Mouse (Mus musculus) c-Kit-positive CD71-positive TER-119-positive erythroid progenitor cells, embryonic 14.5 days (primary cell): ENCODE results near the gene Map3k1.

Experiments
- DNase-seq: peaks from one replicate; pipeline ENCODE4 v3.0.0-alpha.2; 2013; ENCODE audit warnings: low spot score

Gene Map3k1

DNA sequence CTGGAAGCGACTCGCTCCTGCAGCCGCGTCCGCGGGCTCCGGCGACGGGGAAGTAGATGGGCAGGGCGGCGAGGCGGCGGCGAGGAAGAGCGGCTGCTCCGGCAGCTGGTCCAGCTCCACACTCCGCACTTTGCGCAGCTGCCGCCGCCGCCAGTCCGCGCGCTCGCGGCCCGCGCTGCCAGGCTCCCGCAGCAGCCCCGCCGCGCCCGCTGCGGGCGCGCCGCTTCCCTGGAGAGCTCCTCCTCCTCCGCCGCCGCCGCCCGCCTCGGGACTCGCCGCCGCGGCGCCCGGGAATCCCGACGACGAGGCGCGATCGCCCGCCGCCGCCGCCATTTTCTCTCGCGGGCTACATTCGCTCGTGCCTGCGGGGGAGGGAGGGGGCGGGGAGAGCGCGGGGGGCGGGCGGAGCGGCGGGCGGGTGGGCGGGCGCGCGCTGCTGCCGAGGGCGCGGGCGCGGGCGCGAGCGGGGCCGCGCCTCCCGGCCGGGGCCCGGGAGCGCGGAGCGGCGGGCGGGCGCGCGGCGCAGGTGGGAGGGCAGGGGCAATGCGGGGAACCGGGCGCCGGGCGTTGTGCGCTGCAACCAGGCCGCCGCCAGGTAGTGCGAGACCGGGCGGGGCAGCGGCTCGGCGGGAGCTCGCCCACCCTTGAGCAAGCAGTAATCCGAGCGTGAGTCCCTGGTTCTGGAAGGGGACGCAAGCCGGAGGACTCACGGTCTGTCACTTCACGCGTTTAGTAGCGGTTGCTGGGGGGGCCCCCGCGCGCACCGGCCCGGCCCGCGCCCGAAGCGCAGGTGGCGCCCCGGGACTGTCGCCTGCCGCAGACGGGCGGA is at the start of gene Map3k1:
TSS of gene Map3k1 (minus strand) at position 357 of the 829 bp plus-strand sequence.
- DNase-seq = no peak

DNA sequence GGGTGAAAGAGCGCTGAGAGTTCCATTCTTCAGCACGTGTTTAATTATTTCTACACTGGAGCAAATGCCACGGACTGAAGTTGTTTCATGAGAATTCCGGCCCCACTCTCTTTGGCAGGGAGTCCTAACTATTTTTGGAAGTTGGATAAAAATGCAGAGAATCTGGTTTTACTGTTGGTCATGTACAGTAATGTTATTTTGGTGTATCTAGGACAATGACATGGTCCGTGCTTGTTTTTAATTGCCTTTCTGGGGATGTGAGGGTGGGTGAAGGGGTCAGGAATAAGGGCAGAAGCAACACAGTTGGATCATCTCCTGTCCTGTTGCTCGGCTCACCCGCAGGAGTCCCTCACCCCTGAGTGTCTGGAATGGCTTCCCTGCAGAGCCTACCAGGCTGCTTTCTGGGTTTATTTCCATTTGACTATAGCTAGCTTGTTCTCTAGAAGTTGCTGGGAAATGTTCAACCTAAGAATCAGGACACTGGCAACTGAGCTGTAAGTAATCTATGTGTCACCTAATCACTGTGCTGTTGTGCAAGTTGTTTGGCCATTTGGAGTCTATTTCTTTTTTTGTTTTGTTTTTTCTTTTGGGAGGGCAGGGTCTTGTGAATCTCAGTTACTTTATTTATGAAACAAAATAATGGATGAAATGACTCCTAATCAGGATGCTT is 48.1 kb upstream of the Map3k1 start:
- no peak for DNase-seq

DNA sequence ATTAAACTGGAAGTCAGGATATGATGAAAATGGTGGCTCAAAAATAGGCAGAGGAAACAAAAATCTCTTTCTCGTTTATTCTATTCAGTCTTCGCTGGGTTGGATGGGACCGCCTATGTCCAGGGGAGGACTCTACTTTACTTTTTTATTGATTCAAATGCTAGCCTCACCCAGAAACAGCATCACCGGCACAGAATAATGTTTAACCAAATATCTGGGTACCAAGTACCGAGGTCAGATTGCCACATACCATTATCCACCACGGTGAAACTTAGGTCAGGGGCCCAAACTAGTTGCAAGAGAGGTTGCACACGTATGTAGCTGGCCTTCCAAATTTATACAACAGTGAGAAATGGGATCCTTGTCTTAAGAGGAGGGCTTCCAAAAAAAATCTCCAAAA is 47.4 kb upstream of the Map3k1 start:
- DNase-seq = no peak

DNA sequence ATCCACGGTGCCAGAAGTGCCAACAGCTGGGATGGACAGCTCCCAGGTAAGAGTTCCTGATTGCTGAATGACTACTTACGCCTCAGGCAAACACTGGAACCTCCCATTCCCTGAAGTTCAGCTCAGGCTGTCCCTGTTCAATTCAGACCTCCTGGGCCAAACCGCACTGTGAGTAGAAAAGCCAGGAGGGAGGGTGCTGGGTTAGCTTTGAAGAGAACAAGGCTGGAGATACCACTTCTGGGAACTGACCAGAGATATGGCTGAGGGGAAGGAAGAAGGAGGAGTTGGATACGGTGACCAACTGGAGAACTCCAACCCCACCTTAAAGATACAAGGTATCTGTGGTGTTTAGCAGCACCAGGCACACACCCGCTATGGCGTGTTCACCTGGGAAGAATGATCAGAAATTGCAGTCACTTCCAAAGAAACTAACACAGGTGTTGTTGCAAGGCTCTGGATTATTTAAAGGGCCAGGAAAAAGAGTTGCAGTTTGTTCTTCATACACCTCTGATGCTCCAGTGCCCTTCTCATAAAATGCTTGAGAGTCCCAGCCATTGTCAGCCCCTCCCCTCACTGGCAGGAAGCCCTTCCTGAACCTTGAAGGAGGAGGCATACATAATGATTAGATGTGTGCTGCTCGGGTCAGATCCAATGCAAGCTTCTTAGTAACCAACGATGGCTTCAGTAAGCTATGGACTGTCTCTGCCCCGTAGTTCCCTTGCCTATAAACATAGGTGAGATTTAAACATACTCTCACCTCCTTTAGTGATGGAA is 43.8 kb upstream of the Map3k1 start:
- DNase-seq = no peak

DNA sequence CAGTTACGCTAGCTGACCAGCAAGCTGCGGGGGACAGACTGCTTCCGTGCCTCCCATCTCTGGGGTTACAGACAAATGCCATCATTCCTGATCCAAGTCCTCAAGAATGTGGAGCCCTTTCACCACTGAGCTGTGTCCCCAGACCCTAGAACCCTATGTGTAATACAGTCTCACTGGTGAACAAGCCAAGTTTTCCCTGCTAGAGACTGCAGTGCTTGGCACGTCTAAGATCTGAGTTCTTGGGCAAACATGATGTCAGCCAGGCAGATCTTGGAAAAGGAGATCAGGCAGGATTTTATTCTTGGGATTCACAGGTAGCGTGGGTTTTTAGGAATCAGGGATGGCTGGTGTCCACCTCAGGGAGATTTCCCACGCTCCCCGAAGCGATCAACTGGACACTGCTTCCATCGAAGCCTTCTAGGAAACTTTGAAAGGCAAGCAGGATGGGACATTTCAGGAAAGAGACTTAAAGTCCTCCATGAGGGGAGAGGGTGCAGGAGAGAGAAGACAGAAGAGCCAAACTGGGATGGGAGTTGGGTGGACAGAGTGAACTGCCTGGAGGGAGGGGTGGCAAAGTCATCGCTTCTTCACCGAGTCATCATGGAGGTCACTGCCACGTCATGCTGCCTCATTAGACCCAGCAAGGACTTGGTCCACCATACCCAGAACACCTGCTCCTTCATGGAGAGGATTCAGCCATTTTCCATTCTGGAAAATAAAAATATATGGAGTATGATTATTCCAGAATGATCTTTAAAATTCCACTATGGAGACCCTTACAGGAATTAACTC is 41.4 kb upstream of the Map3k1 start:
- DNase-seq = no peak

DNA sequence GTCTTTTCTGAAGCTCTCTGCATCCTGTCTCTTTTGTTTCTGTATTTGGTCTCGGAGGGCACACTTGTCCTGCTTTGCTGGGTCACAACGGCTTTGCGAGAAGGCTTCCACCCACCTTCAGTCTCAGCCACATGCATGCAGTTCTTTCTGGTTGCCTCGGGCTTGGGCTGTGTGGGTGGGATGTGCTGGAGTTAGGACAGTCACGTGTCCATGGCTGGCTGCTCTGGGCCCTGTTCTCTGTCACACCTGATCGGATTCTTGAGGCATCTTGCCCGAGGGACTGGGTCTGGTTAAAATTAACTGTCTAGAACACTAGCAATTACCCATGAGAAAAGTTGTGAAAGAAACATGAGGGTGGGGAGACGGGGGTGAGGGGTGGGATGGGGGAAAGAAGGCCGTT is 36.7 kb upstream of the Map3k1 start:
- no peak for DNase-seq

DNA sequence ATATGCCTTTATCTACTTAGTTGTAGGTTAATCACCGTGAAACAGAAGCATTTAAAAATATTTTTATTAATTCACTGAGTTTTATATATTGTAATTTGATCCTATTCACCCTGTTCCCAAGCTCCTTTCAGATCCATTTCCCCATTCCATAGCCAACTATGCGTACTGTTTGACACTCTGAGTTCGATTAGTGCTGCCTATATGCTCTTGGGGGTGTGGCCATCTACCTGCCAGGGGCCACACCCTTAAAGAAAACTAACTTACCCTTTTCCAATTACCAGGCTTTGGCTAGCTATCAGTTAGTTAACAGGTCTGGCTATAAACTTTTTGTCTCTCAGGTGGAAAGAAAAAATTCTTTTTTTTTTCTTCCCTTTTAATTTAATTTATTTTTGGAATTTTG is 35.5 kb upstream of the Map3k1 start:
- DNase-seq = no peak

DNA sequence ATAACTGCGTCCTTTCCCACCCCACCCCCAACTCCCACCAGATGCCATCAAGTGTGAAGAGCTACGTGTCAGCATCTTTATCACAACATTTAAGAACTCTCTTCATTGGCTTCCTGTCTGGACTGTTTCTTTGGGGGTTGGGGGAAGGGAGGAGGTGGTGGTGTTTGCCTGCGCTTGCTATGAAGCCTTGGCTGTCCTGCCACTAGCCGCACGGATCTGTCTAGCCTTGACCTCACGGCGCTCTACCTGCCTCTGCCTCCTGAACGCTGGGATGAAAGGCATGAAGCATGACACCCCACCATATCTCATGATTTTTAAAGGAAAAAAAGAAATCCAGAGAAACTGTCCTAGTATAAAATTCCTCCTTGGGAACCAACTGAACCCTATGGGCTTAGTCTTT is 27.0 kb upstream of the Map3k1 start:
- no peak for DNase-seq

DNA sequence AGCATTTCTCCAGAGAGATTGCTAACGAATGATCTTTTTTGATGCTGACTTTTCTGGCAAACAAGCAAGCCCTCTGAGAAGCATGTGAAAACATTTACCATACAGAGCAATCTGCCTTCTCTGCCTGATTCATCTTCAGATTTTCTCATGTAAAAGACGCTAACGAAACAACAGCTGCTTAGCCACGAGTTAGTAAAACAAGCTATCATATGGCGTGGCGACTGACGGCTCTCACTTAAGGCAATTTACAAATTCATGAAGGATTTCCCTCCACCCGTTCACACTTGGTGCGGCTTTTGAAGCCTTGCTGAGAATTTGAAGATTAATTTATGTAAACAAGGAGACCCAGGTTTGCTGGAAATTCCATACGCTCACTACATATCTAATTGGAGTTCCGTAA is 25.8 kb upstream of the Map3k1 start:
- no peak for DNase-seq

DNA sequence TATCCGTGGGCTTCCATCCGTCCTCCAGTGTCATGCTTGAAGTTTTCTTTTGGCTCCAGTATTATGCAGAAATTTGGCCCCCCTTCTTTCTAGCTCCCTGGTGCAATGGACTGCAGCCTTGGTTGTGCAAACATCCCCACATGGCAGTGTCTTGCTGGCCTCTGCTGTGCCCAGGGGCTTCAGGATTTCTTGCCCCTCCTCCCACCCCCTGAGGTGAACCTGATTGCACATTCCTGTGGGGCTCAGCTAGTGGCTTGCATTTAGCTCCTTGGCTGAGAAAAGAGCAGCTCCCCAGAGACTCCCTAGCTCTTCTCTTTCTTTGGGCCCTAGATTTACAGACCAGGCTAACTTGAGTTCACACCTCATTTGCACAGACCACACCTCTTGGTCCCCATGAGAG is 20.7 kb upstream of the Map3k1 start:
- no peak for DNase-seq

DNA sequence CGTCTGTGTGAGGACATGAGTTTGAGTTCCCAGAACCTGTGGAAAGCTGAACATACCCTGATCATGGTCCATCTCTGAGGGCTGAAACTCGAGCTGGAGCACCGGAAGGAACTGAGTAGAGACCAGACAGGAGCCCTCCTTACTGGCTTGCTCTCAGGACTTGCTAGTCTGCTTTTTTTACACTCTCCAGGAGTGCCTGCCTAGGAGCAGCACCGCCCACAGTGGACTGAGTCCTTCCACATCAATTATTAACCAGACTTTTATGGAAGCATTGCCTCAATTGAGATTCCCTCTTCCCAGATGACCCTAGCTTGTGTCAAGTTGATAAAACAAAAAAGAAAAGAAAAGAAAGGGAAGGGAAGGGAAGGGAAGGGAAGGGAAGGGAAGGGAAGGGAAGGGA is 18.7 kb upstream of the Map3k1 start:
- no peak for DNase-seq

DNA sequence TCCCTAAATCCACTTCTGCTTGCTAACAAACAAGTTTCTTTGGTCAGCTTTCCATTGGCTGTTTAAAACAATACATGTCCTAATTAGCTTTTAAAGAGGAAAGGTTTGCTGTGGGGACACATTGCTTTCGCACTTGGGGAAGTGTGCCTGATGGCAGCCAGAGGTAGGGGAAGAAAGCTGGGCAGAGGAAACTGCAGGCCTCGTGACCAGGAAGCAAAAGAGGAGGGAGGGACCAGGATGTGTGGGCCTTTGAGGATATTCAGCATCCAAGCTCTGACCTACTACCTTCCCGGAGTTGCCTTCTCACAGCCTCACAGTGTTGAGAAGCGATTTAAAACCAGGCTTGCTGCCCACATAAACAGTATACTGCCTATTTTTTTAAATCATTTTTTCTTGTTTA is 15.4 kb upstream of the Map3k1 start:
- DNase-seq = no peak

DNA sequence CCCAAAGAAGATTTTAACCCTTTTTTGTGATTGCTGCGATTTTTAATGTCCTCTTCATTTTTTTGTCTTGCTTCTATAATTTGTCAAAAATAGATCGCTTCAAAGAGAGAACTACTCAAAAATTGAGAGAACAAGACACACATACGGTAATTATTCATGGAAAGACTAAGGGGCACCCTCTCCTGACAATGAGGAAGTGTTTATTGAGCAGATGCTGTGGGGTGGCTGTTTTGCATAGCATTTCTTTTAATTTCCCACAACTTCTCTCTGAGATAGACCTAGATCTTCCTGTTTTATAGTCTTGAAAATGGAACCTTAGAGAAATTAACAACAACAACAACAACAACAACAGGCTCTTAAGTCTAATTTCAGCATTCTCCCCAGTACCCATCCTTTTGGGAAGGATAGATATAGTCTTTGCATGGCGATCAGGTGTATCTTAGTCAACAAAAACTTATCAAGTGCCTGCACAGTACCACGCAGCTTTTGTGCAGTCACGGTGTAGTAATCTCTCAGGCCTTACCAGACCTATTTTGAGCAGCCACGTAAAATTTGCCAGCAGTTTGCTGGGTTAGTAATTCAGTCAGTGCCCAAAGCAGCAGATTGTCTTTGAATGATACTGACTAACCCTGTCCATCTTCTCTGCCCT is 13.1 kb upstream of the Map3k1 start:
- DNase-seq = no peak

DNA sequence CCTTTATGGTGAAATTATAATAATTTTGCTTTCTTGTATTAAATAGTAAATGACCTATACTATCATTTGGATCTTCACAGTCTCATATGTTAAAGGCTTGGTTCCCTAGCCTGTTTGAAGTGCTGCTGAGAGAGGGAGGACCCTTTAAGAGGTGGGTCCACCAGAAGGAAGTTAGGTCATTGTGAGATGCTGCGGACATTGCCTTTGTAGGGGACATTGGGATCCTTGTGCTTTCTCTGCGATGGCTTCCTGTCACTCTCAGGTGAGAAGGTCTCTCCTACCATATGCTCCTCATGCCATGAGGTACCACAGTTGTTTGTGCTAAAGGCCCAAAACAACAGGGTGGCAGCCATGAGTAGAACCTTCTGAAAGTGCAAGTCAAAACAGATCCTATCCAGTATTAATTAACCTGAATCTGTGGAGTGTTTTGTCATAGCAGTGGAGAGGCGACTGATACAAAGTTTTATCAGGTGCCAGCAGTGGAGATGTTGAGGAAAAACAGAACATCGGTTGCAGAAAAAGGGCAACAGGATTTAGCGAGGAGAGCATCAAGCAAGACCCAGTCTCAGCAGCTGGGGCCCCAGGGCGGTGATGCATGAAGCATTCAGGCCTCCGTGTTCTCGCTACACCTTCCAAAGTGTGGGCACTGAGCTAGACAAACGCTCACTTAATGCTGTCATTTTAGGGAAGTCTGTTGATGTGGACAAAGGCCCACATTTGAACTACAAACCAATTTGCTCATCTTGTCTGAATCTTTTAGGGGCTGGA is 11.0 kb upstream of the Map3k1 start:
- no peak for DNase-seq

DNA sequence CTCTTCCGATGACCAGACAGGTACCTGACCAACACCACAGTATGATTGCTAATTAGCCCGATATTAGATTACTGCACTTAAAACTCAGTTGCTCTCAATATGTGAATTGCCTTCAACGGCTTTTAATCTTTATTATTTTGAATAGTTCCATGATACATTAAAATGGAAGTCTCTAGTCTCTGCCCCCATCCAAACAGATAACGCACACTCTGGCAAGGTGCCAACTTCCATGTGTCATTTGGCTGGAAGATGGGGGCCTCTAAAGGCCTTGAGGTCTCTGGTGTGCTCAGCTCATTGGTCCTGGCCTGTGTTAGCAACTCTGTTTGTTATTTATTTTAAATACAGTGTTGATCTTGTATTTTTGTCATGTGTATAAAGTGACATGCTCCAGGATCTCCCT is 10.3 kb upstream of the Map3k1 start:
- no peak for DNase-seq

DNA sequence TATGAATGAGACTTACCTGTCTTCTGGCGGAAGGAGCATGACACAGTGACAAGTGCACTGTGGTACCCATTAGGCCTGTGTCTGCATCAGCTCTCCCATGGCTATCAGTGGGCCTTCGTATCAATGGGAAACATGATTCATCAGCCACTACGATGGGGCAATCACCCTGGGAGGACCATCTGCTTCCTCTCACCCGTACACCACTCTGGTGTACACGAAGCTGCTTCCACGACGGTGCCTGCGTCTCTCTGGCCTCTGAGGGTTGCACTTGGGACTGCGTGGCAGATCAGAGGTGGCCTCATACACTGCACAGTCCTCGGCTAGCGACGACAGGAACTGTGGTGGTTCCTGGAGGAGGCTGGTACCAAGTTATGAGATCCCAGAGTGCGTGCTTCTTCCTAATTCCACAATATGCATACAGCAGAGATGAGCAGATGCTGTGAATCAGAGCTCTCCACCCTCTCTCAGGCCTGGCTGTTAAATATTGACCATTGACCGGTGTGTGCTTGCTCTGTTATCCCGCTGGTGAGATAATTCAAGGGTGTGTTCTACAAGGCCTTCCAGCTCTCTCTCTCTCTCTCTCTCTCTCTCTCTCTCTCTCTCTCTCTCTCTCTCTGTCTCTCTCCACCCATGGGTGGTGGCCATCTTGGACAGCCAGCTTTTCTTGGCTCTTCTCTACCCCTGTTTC is 9.6 kb upstream of the Map3k1 start:
- DNase-seq = no peak

DNA sequence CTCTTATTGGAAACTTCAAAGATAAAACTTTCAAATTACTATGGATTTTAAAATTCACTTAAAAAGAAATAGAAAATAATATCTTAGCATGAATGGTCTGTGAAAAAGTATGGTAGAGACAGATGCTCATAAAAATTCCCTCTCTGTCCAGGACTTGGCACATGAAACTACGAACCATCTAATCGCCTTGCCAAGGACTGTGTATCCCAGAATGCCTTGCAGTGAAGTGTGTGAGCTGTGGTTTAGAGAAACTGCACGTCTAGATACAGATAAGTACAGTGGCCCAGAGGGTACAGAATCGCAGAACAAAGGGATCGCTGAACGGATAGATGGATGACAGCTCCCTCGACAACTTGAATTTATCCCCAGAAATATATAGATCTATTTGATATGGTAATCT is 9.0 kb upstream of the Map3k1 start:
- DNase-seq = no peak

DNA sequence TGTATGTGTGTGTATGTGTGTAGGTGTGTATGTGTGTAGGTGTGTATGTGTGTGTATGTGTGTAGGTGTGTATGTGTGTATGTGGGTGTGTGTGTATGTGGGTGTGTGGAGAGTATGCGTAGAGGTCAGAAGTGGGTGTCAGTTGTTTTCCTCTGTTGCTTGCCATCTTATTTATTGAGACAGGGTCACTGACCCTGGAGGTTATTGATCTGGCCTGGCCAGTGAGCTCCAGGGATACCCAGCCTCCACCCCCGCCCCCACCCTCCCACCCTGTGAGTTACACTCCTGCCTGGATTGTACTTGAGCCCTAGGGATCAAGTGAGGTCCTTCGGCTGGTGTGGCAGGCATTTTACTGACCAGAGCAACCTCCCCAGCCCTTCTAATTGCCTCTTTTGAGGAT is 7.6 kb upstream of the Map3k1 start:
- no peak for DNase-seq

DNA sequence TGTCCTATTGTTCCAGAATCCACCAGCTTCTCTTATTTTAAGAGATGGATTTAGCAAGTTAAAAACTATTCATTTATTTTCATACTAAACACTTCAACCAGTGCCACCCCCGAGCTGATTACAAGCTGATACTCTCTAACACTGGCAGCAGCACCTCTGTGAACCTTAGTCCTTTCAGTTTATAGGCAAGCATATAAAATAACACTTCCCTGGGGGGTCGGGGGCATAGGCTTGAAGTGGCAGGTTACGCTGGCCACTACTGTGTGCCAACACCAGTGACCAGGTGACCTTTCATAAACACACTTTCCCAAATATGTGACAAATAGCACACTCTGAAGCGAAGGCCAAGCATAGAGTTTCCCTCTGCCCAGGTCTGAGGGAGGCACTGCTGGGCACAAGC is 6.7 kb upstream of the Map3k1 start:
- no peak for DNase-seq

DNA sequence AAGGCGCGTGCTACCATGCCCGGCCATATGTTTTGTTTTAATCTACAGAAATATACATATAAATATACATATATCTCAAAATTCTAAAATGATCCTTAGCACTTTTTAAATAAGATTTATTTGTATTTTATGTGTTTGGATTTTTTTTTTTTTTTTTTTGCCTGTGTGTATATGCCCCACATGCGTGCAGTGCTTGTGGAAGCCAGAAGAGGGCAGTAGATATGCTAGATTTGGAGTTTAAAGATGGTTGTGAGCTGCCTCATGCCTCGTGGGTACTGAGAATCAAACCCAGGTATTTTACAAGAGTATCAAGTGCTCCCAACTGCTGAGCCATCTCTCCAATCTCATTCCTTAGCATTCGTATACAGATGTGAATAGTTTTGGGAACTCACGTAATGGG is 6.2 kb upstream of the Map3k1 start:
- DNase-seq = no peak
